Mouse (Mus musculus) stomach, adult 2 months (tissue): ENCODE data around the gene Itprid2. TPM values are rescaled to one million over a fixed set of nuclear protein-coding genes. Genes with fewer than 3 reads are reported as not detected.

Experiments used
- polyA plus RNA-seq: library from polyadenylated mRNA; depleted of rRNA; stranded (reverse); fragments of >200 nt; gene quantifications from 2 replicates; pipeline ENCODE4 v1.2.3, GENCODE M21; 2012; rRNA removed

The Itprid2 gene
- polyA plus RNA-seq, result 6.9 and 8.6 TPM in 2 replicates

DNA sequence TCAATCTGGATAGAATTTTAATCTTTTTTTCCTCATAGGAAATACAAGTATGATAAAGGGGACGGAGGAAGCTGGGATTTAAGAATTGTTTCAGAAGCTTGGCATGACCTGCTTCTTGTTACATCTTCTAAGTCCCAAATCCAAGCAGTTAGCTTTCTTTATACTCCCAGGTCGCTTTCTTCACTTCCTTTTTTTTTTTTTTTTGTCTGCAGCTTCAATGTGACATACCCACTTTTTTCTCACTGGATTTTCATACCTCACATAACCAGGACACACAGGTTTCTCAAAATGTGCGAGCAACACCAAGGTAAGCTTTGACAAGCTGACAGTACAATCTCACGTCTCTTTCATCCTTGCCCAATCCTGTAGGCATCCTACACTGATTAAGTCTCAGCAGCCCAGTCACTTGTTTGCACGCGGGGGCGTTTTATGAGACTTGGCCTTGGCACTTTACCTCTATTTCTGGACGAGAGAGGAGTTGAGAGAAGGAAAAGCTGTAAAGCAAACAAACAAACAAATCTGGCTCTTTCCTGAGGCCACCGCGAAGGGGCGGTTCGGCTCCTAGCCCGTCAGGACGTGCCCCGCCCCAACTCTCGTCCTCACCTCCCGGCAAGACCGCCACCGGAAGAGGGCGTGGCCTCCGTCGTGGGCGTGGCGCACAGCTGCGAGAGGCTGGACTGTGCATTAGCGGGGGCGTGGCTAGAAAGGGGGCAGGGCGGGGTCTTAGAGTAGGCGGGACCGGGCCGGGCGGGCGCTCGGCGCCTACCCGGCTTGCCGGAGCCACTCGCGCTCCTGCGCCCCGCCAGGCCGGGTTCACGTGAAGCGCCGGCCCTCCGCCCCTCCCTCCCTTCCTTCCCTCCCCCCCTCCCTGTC is at the start of gene Itprid2:
Gene Itprid2, plus strand, starts transcription at position 825 of the 873 bp plus-strand sequence.

GRCm38 (mm10) chr2:79707575-79707974 is 72.4 kb downstream of the Itprid2 start, which contains the start of gene Ppp1r1c:
Gene Ppp1r1c (plus strand): TSS chr2:79707780.

Other genes with a start within 250 kb of the Itprid2 start
- 0.40 and 0.55 TPM in 2 replicates for gene Neurod1, start 178.6 kb upstream of the Itprid2 start, polyA plus RNA-seq
- gene Cerkl, start 178.6 kb upstream of the Itprid2 start, polyA plus RNA-seq, result 0.04 and 0.13 TPM in 2 replicates
- gene Ppp1r1c, start 72.4 kb downstream of the Itprid2 start, polyA plus RNA-seq, result not detected in 2 replicates